Mouse (Mus musculus) limb, embryonic 10.5 days (tissue): ENCODE measurements around the gene Foxred2. TPM values are rescaled to one million over a fixed set of nuclear protein-coding genes. Genes with fewer than 3 reads are reported as not detected.

Source experiments
- DNase-seq: peaks from one replicate; pipeline ENCODE4 v3.0.0-alpha.2; 2017; ENCODE audit warnings: low spot score
- H3K27ac ChIP-seq: fragments of 300-500 bp; sonication (generic); 2 replicates; pipeline ENCODE4 v1.5.1; 2016; ENCODE audit warnings: mild to moderate bottlenecking
- H3K27me3 ChIP-seq: fragments of 300-500 bp; sonication (generic); 2 replicates; pipeline ENCODE4 v1.6.1; 2016; ENCODE audit warnings: low read depth, mild to moderate bottlenecking; ENCODE audit not compliant: poor library complexity, severe bottlenecking
- H3K36me3 ChIP-seq: fragments of 300-500 bp; sonication (generic); 2 replicates; pipeline ENCODE4 v1.6.1; 2016; ENCODE audit warnings: mild to moderate bottlenecking, moderate library complexity
- H3K4me1 ChIP-seq: fragments of 300-500 bp; sonication (generic); 2 replicates; pipeline ENCODE4 v1.6.1; 2016
- H3K4me3 ChIP-seq: fragments of 300-500 bp; sonication (generic); 2 replicates; pipeline ENCODE4 v1.5.1; 2016; ENCODE audit warnings: mild to moderate bottlenecking, moderate library complexity
- H3K9me3 ChIP-seq: fragments of 300-500 bp; sonication (generic); replicated peaks from 2 replicates; pipeline ENCODE4 v1.6.1; 2016; ENCODE audit warnings: mild to moderate bottlenecking
- WGBS: fragments of 180-500 bp; shearing (Covaris S2); methylation state at CpG from one replicate; pipeline ENCODE4 v1.1.7; 2016; 5-methylcytosine and 5-hydroxymethylcytosine counted together
- polyA plus RNA-seq: library from polyadenylated mRNA; unstranded; fragments of >200 nt; fragmentation: Nextera tagmentation; extraction: Ambion mirVana; gene quantifications from 2 replicates; pipeline ENCODE4 v1.2.1, GENCODE M21; 2016

Foxred2 gene
- polyA plus RNA-seq, 1 experiment from 2014 or later: 7.3 TPM

GRCm38 (mm10) chr15:77906081-77906480 is 50.4 kb downstream of the Foxred2 start:
- Histone ChIP-seq H3K4me1 (peaks cover 66% of the 10 kb centered on the region), H3K27ac (peak overlapping the region; percentile 87), H3K36me3 (no peaks in the 10 kb centered on the region), H3K9me3 (no peaks in the 10 kb centered on the region), H3K4me3 (no peak overlapping the region), H3K27me3 (peaks cover 4% of the 10 kb centered on the region; the same call in 1 of the 2 replicates)
- DNase-seq: no peak
- 81% methylated on average over 8 of the region's 8 CpGs for WGBS

GRCm38 (mm10) chr15:77905275-77905970 is 51.1 kb downstream of the Foxred2 start:
- peaks cover 61% of the 10 kb centered on the region for H3K4me1 ChIP-seq
- no peaks in the 10 kb centered on the region for H3K36me3 ChIP-seq
- DNase-seq: peak; percentile 86
- peaks cover 4% of the 10 kb centered on the region; the same call in 1 of the 2 replicates for H3K27me3 ChIP-seq
- WGBS: 5% methylated on average over 26 of the region's 26 CpGs
- no peaks in the 10 kb centered on the region for H3K9me3 ChIP-seq
- peak overlapping the region; percentile 87 for H3K27ac ChIP-seq
- H3K4me3 ChIP-seq: peak overlapping the region; percentile 46

- H3K27ac ChIP-seq: peak overlapping the region; percentile 87
- WGBS: 24% methylated on average over 12 of the region's 12 CpGs
- DNase-seq: no peak
- H3K9me3 ChIP-seq: no peaks in the 10 kb centered on the region
- H3K4me3 ChIP-seq: 0 out of 2 replicates have a peak overlapping the region, but pooled peaks have one; percentile 46
- no peaks in the 10 kb centered on the region for H3K36me3 ChIP-seq
- H3K4me1 ChIP-seq: peaks cover 61% of the 10 kb centered on the region
- H3K27me3 ChIP-seq: peaks cover 4% of the 10 kb centered on the region; the same call in 1 of the 2 replicates
Observed at GRCm38 (mm10) chr15:77904363-77904892, 52.1 kb downstream of the Foxred2 start.

- WGBS: 57% methylated on average over 5 of the region's 5 CpGs
- Histone ChIP-seq H3K4me1 (peaks cover 54% of the 10 kb centered on the region), H3K4me3 (no peak overlapping the region), H3K27ac (peak overlapping the region; percentile 87), H3K36me3 (no peaks in the 10 kb centered on the region), H3K27me3 (peaks cover 4% of the 10 kb centered on the region; the same call in 1 of the 2 replicates), H3K9me3 (no peaks in the 10 kb centered on the region)
- DNase-seq: no peak
Observed at GRCm38 (mm10) chr15:77903176-77903575, 53.3 kb downstream of the Foxred2 start.

- Histone ChIP-seq H3K27ac (peak overlapping the region; percentile 53), H3K36me3 (no peaks in the 10 kb centered on the region), H3K27me3 (no peaks in the 10 kb centered on the region), H3K4me1 (peaks cover 6% of the 10 kb centered on the region), H3K4me3 (no peak overlapping the region), H3K9me3 (no peaks in the 10 kb centered on the region)
- 84% methylated on average over 13 of the region's 14 CpGs for WGBS
- no peak for DNase-seq
Observed at GRCm38 (mm10) chr15:77894926-77895325, 61.6 kb downstream of the Foxred2 start.

GRCm38 (mm10) chr15:77893292-77893691 is 63.2 kb downstream of the Foxred2 start:
- peaks cover 6% of the 10 kb centered on the region for H3K4me1 ChIP-seq
- WGBS: 78% methylated on average over 10 of the region's 10 CpGs
- no peaks in the 10 kb centered on the region for H3K9me3 ChIP-seq
- H3K4me3 ChIP-seq: no peak overlapping the region
- no peak for DNase-seq
- H3K36me3 ChIP-seq: no peaks in the 10 kb centered on the region
- H3K27ac ChIP-seq: no peak overlapping the region
- H3K27me3 ChIP-seq: no peaks in the 10 kb centered on the region

GRCm38 (mm10) chr15:77892420-77892819 is 64.1 kb downstream of the Foxred2 start:
- H3K4me3 ChIP-seq: no peak overlapping the region

GRCm38 (mm10) chr15:77891766-77892165 is 64.8 kb downstream of the Foxred2 start:
- Histone ChIP-seq H3K27ac (no peak overlapping the region), H3K9me3 (no peaks in the 10 kb centered on the region), H3K36me3 (no peaks in the 10 kb centered on the region), H3K4me3 (no peak overlapping the region), H3K27me3 (no peaks in the 10 kb centered on the region), H3K4me1 (peaks cover 9% of the 10 kb centered on the region)
- 90% methylated on average over 8 of the region's 8 CpGs for WGBS
- no peak for DNase-seq

More at GRCm38 (mm10) chr15:77892420-77892819, 64.1 kb downstream of the Foxred2 start:
- no peaks in the 10 kb centered on the region for H3K27me3 ChIP-seq
- peaks cover 6% of the 10 kb centered on the region for H3K4me1 ChIP-seq
- H3K27ac ChIP-seq: no peak overlapping the region
- no peak for DNase-seq
- H3K9me3 ChIP-seq: no peaks in the 10 kb centered on the region
- 91% methylated on average over 10 of the region's 10 CpGs for WGBS
- H3K36me3 ChIP-seq: no peaks in the 10 kb centered on the region

Other genes starting within 250 kb of the Foxred2 start
- gene Apol9b, start 227.7 kb downstream of the Foxred2 start, polyA plus RNA-seq: not detected in 2 replicates
- 0.20 TPM in 1 of 2 replicates, not detected in the other for gene Apol8, start 199.7 kb downstream of the Foxred2 start, polyA plus RNA-seq
- gene Myh9, start 114.5 kb downstream of the Foxred2 start, polyA plus RNA-seq: 30.6 and 39.2 TPM in 2 replicates
- gene Txn2, start 27.7 kb downstream of the Foxred2 start, polyA plus RNA-seq: 287 and 339 TPM in 2 replicates
- 260 and 285 TPM in 2 replicates for gene Eif3d, start 14.1 kb upstream of the Foxred2 start, polyA plus RNA-seq
- gene Cacng2, start 163.3 kb upstream of the Foxred2 start, polyA plus RNA-seq: not detected in 2 replicates
- gene Ift27, start 217.4 kb upstream of the Foxred2 start, polyA plus RNA-seq: 121 and 122 TPM in 2 replicates
- gene Pvalb, start 249.7 kb upstream of the Foxred2 start, polyA plus RNA-seq: not detected in 2 replicates